Mouse (Mus musculus): ENCODE data around the gene Tbck.

GRCm38 (mm10) chr3:132871318-132871904 is 187.5 kb downstream of the Tbck start:
- no peak for TF ChIP-seq POLR2A (IDR thresholded peaks at IDR 0.05; ENCODE audit: insufficient read depth, low read depth, low read length)
- TF ChIP-seq CTCF (IDR thresholded peaks at IDR 0.05; ENCODE audit: insufficient read depth, low read depth, low read length) = no peak

All from olfactory bulb, adult 2 months (tissue).